Mouse (Mus musculus) testis, adult 2 months (tissue): ENCODE results near the gene Lama2.

ENCODE experiments used
- CTCF ChIP-seq: fragments of 200-500 bp; IDR thresholded peaks from 2 replicates; pipeline ENCODE4 v1.5.1; 2012; ENCODE audit warnings: low read depth, mild to moderate bottlenecking, inconsistent platforms, low read length, moderate library complexity; ENCODE audit not compliant: control insufficient read depth, insufficient read depth, insufficient replicate concordance
- POLR2A ChIP-seq: fragments of 200-500 bp; IDR thresholded peaks from 2 replicates; pipeline ENCODE4 v1.6.1; 2012; ENCODE audit warnings: low read depth, mild to moderate bottlenecking, inconsistent platforms, low read length, moderate library complexity; ENCODE audit not compliant: control insufficient read depth

DNA sequence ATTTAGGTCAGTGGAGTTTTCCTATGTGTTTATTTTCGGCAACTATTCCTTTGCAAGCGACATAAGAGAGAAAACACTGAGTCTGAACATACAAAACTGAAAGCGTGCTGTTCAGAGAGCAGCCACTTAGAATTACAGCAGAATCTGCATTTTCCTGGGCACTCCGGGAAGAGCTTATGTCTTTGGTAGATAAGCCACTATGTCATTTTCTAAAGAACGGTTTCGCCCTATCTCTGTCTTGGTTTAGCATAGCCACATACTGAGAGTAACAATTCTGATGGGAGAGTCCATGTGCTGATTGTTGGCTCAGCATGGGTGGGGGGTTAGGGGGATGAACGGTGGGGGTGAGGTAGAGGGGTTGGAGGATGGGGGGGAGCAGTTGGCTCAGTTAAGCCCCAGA is 669.1 kb downstream of the Lama2 start:
- TF ChIP-seq CTCF: no peak
- no peak for TF ChIP-seq POLR2A
